Mouse (Mus musculus): ENCODE results near the gene Extl1. TPM values are rescaled to one million over a fixed set of nuclear protein-coding genes. Genes with fewer than 3 reads are reported as not detected.

Gene Extl1
- total RNA-seq, 4 experiments from 2014 or later: 3.3 to 15.4 (median 9.4) TPM

- peak; percentile 58 for DNase-seq
Observed at GRCm38 (mm10) chr4:134388397-134388796, 4.7 kb upstream of the Extl1 start.

- no peak for DNase-seq
Observed at GRCm38 (mm10) chr4:134387268-134387667, 3.6 kb upstream of the Extl1 start.

GRCm38 (mm10) chr4:134379510-134379909 lies 4.1 kb downstream of the Extl1 start:
- DNase-seq: no peak

- no peak for DNase-seq
Observed at GRCm38 (mm10) chr4:134378089-134378615, 5.5 kb downstream of the Extl1 start.

- no peak for DNase-seq
Observed at GRCm38 (mm10) chr4:134374306-134374705, 9.3 kb downstream of the Extl1 start.

- DNase-seq: no peak
Observed at GRCm38 (mm10) chr4:134373295-134373694, 10.4 kb downstream of the Extl1 start.

- DNase-seq: peak; percentile 67
Observed at GRCm38 (mm10) chr4:134372294-134372747, 11.3 kb downstream of the Extl1 start.

- no peak for DNase-seq
Observed at GRCm38 (mm10) chr4:134371316-134371855, 12.3 kb downstream of the Extl1 start.

GRCm38 (mm10) chr4:134370649-134371221 lies 12.9 kb downstream of the Extl1 start:
- DNase-seq: no peak

GRCm38 (mm10) chr4:134365280-134365679 lies 18.4 kb downstream of the Extl1 start:
- DNase-seq: no peak

- no peak for DNase-seq
Observed at GRCm38 (mm10) chr4:134362586-134362985, 21.1 kb downstream of the Extl1 start.

GRCm38 (mm10) chr4:134362124-134362523 lies 21.5 kb downstream of the Extl1 start:
- peak; percentile 77 for DNase-seq

GRCm38 (mm10) chr4:134361215-134361614 lies 22.4 kb downstream of the Extl1 start:
- no peak for DNase-seq

- DNase-seq: no peak
Observed at GRCm38 (mm10) chr4:134359649-134360048, 24.0 kb downstream of the Extl1 start.

GRCm38 (mm10) chr4:134357461-134357771 lies 26.2 kb downstream of the Extl1 start:
- no peak for DNase-seq

GRCm38 (mm10) chr4:134356591-134357460 lies 26.8 kb downstream of the Extl1 start:
- DNase-seq: no peak

GRCm38 (mm10) chr4:134355841-134356452 lies 27.7 kb downstream of the Extl1 start:
- DNase-seq: peak; percentile 89

- no peak for DNase-seq
Observed at GRCm38 (mm10) chr4:134353527-134354409, 29.9 kb downstream of the Extl1 start.

GRCm38 (mm10) chr4:134352929-134353328 lies 30.7 kb downstream of the Extl1 start:
- DNase-seq: no peak

GRCm38 (mm10) chr4:134352261-134352707 lies 31.4 kb downstream of the Extl1 start:
- DNase-seq: no peak

GRCm38 (mm10) chr4:134351329-134352260 lies 32.1 kb downstream of the Extl1 start:
- no peak for DNase-seq
